Mouse (Mus musculus) limb, embryonic 15.5 days (tissue): ENCODE measurements around the gene Met. TPM values are rescaled to one million over a fixed set of nuclear protein-coding genes. Genes with fewer than 3 reads are reported as not detected.

ENCODE experiments used
- ATAC-seq: fragments of 200-750 bp; cut with Nextera tagmentation; 2 replicates; pipeline ENCODE4 v1.8.0; 2017; ENCODE audit warnings: low read depth, moderate TSS enrichment; ENCODE audit not compliant: insufficient number of reproducible peaks, low FRiP score, low TSS enrichment
- H3K27ac ChIP-seq: fragments of 300-500 bp; sonication (generic); 2 replicates; pipeline ENCODE4 v1.5.1; 2015; ENCODE audit warnings: moderate library complexity, mild to moderate bottlenecking, inconsistent platforms
- H3K27me3 ChIP-seq: fragments of 300-500 bp; sonication (generic); 2 replicates; pipeline ENCODE4 v1.6.1; 2015; ENCODE audit warnings: inconsistent platforms
- H3K36me3 ChIP-seq: fragments of 300-500 bp; sonication (generic); 2 replicates; pipeline ENCODE4 v1.6.1; 2015; ENCODE audit warnings: inconsistent platforms
- H3K4me1 ChIP-seq: fragments of 300-500 bp; sonication (generic); 2 replicates; pipeline ENCODE4 v1.6.1; 2015; ENCODE audit warnings: inconsistent platforms
- H3K4me2 ChIP-seq: fragments of 300-500 bp; sonication (generic); 2 replicates; pipeline ENCODE4 v1.6.1; 2015; ENCODE audit warnings: mild to moderate bottlenecking, inconsistent platforms
- H3K4me3 ChIP-seq: fragments of 300-500 bp; sonication (generic); 2 replicates; pipeline ENCODE4 v1.5.1; 2015; ENCODE audit warnings: mild to moderate bottlenecking, inconsistent platforms
- H3K9ac ChIP-seq: fragments of 300-500 bp; sonication (generic); 2 replicates; pipeline ENCODE4 v1.6.1; 2015; ENCODE audit warnings: inconsistent platforms
- H3K9me3 ChIP-seq: fragments of 300-500 bp; sonication (generic); 2 replicates; pipeline ENCODE4 v1.6.1; 2016; ENCODE audit warnings: inconsistent platforms
- WGBS: fragments of 180-500 bp; shearing (Covaris S2); methylation state at CpG from one replicate; pipeline ENCODE4 v1.1.7; 2015; 5-methylcytosine and 5-hydroxymethylcytosine counted together
- polyA plus RNA-seq: library from polyadenylated mRNA; unstranded; fragments of >200 nt; fragmentation: Nextera tagmentation; extraction: Ambion mirVana; gene quantifications from 2 replicates; pipeline ENCODE4 v1.2.1, GENCODE M21; 2015

Met gene
- polyA plus RNA-seq, 1 experiment from 2014 or later, result 3.8 TPM

DNA sequence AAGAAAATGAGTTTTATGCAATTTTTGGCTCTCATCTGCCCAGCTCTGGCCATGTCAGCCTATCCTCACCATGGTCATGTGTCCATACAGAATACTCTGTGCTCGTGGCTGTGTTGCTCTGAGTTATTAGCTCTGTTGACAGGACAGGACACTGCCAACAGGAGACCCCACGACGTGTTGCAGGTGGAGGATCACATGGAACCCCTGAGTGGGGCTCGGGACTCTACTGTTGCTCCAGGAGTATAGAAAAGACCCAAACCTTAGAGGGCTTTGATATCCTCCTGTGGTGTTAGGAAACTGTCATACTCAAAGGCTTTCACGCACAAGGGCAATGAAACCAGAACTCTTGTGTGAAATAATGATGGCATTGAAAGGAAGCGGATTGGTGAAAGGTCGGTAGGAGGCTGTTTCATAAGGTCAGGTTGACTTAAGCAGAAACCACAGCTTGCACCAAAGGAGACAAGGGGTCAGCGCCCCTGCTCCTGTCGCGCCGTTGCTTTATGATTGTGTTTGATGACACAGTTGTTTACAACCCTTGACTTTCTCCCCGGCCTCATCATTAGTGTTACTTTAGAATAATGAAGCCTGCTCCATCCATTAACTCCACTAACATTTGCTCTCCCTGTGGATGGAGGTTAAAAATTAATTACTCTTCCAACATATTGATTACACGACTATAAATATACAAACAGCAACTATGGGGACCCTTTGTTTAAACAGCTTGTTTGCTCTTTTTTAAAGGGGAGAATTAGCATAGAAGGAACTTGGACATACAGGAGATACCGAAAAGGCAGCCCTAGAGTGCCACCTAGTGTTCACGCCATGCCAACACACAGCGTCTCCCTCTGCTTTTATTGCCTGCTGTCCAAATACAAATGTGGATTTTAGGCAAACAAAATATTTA lies 125.7 kb downstream of the Met start:
- Histone ChIP-seq H3K36me3 (no peaks in the 10 kb centered on the region), H3K4me1 (no peaks in the 10 kb centered on the region), H3K4me2 (0 out of 2 replicates have a peak overlapping the region, but pooled peaks have one; percentile 12), H3K9me3 (peaks cover 6% of the 10 kb centered on the region; the same call in 1 of the 2 replicates), H3K27ac (no peak overlapping the region), H3K9ac (no peak overlapping the region), H3K27me3 (no peaks in the 10 kb centered on the region), H3K4me3 (0 out of 2 replicates have a peak overlapping the region, but pooled peaks have one; percentile 3)
- 14% methylated on average over 16 of the region's 16 CpGs for WGBS
- no peak for ATAC-seq

GRCm38 (mm10) chr6:17589953-17590627 lies 126.5 kb downstream of the Met start:
- H3K36me3 ChIP-seq, result no peaks in the 10 kb centered on the region
- no peak overlapping the region for H3K4me3 ChIP-seq
- H3K27ac ChIP-seq, result no peak overlapping the region
- no peak overlapping the region for H3K9ac ChIP-seq
- ATAC-seq, result no peak
- peaks cover 6% of the 10 kb centered on the region; the same call in 1 of the 2 replicates for H3K9me3 ChIP-seq
- H3K4me2 ChIP-seq, result no peak overlapping the region
- no peaks in the 10 kb centered on the region for H3K4me1 ChIP-seq
- WGBS, result 26% methylated on average over 8 of the region's 8 CpGs
- no peaks in the 10 kb centered on the region for H3K27me3 ChIP-seq

GRCm38 (mm10) chr6:17593971-17594370 lies 130.4 kb downstream of the Met start:
- 85% methylated on average over 2 of the region's 2 CpGs for WGBS
- Histone ChIP-seq H3K27me3 (no peaks in the 10 kb centered on the region), H3K4me3 (no peak overlapping the region), H3K4me2 (no peak overlapping the region), H3K4me1 (no peaks in the 10 kb centered on the region), H3K9me3 (peaks cover 6% of the 10 kb centered on the region; the same call in 1 of the 2 replicates), H3K27ac (no peak overlapping the region), H3K9ac (no peak overlapping the region), H3K36me3 (no peaks in the 10 kb centered on the region)
- no peak for ATAC-seq

GRCm38 (mm10) chr6:17595712-17596462 lies 132.3 kb downstream of the Met start:
- no peak overlapping the region for H3K4me2 ChIP-seq

GRCm38 (mm10) chr6:17599373-17599772 lies 135.8 kb downstream of the Met start:
- H3K9ac ChIP-seq, result no peak overlapping the region
- WGBS, result 89% methylated on average over 5 of the region's 5 CpGs
- no peaks in the 10 kb centered on the region for H3K36me3 ChIP-seq
- H3K27me3 ChIP-seq, result no peaks in the 10 kb centered on the region
- H3K4me2 ChIP-seq, result no peak overlapping the region
- no peak overlapping the region for H3K27ac ChIP-seq
- no peak for ATAC-seq
- H3K9me3 ChIP-seq, result no peaks in the 10 kb centered on the region
- H3K4me1 ChIP-seq, result no peaks in the 10 kb centered on the region
- no peak overlapping the region for H3K4me3 ChIP-seq

More at GRCm38 (mm10) chr6:17595712-17596462, 132.3 kb downstream of the Met start:
- Histone ChIP-seq H3K9me3 (peaks cover 6% of the 10 kb centered on the region; the same call in 1 of the 2 replicates), H3K36me3 (no peaks in the 10 kb centered on the region), H3K4me1 (no peaks in the 10 kb centered on the region), H3K27me3 (no peaks in the 10 kb centered on the region), H3K27ac (no peak overlapping the region), H3K9ac (no peak overlapping the region), H3K4me3 (no peak overlapping the region)
- no peak for ATAC-seq
- 59% methylated on average over 11 of the region's 11 CpGs for WGBS

DNA sequence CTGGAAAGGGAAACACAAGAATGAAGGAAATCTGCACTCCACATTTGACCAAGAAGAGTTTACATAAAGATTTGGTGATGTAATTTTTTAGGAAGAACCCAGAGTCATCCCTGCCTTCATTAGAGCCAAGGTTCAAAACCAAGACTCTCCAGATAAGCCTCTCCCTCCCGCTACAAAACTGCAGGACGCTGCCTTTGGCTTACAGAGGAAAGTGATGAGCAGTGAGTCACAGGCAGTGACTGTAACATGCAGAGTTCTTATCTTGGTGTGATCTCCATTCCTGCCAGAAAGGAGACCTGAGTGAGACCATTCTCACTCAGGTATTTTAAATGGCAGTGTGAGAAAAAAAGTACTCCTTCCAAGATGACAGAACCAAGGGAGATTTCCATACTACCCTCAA lies 137.9 kb downstream of the Met start:
- Histone ChIP-seq H3K27ac (no peak overlapping the region), H3K27me3 (no peaks in the 10 kb centered on the region), H3K4me2 (no peak overlapping the region), H3K36me3 (no peaks in the 10 kb centered on the region), H3K4me3 (no peak overlapping the region), H3K9ac (no peak overlapping the region), H3K9me3 (no peaks in the 10 kb centered on the region), H3K4me1 (no peaks in the 10 kb centered on the region)
- WGBS, result 44% methylated on average over 2 of the region's 2 CpGs
- no peak for ATAC-seq

DNA sequence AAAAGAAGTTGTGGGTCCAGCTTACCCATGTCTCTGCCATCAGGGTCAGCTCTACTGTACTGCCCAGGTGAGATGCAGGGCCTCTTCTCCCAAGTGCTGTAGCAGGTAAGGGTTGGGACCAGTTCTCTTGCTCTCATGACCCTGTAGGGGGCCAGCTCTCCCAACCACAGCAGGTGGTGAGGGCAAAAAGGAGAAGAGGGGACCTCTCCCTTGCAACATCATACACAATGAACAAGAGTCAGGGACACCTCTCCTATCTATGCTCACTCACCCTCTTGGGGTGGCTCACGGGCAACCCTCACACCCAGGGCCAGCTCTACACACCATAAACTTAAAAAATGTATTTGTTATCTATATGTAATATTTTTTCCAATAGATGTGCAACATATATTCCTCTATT lies 143.3 kb downstream of the Met start:
- Histone ChIP-seq H3K9ac (no peak overlapping the region), H3K27ac (no peak overlapping the region), H3K36me3 (no peaks in the 10 kb centered on the region), H3K4me1 (no peaks in the 10 kb centered on the region), H3K4me3 (no peak overlapping the region), H3K9me3 (no peaks in the 10 kb centered on the region), H3K27me3 (no peaks in the 10 kb centered on the region), H3K4me2 (no peak overlapping the region)
- no peak for ATAC-seq
- WGBS, result 86% methylated on average over 1 of the region's 1 CpGs

DNA sequence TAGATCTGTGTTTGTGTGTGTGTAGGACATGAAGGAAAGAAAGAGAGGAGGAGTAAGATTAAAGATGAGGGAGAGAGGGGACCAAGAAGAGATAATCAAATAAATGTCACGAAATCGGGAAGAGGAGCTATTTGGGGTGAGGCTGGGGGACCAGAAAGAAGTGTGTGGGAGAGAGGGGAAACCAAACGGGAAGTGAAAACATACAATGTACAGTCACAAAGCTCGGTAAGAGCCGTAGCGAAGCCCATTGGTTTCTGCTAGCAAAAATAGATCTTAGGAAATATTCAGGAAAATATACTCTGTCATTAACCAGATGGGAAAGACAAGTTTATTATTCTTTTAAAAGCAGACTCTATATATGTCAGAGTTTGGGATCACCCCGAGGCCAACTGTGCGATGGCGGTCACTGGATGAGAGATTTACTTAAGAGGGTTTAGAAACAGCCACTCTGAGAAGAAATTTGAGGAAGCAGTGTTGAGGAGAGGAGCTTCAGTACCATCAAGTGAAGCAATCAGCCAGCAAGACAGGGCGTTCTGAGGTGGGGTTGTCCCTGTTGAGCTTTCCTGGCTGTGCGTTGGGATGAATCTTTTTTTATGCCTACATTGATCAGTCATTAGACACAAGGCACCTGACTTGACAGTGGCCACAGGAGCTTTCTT lies 147.9 kb downstream of the Met start:
- Histone ChIP-seq H3K9me3 (no peaks in the 10 kb centered on the region), H3K27ac (no peak overlapping the region), H3K36me3 (no peaks in the 10 kb centered on the region), H3K4me1 (no peaks in the 10 kb centered on the region), H3K27me3 (no peaks in the 10 kb centered on the region), H3K9ac (no peak overlapping the region), H3K4me3 (no peak overlapping the region), H3K4me2 (no peak overlapping the region)
- 83% methylated on average over 11 of the region's 11 CpGs for WGBS
- ATAC-seq, result no peak

DNA sequence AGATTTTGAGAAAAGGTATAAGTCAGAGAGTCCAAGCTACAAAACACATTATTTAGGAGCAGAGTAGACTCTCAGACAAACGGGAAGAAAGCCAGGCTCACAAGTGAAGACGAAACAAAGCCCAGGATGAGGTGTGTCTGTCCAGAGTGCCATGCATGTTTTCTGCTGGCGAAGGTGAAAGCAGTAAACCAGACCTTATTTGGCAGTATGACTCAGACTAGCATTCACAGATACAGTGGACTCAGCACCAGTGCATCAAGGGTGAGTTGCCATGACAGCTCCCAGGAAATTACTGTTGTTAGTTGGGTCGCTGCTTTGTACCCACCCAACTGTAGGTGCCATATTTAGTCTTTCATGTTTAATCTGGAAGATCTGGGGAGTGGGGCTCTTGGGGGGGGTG lies 149.1 kb downstream of the Met start:
- WGBS, result 67% methylated on average over 4 of the region's 4 CpGs
- Histone ChIP-seq H3K9me3 (no peaks in the 10 kb centered on the region), H3K9ac (no peak overlapping the region), H3K4me3 (no peak overlapping the region), H3K27ac (no peak overlapping the region), H3K4me1 (no peaks in the 10 kb centered on the region), H3K27me3 (no peaks in the 10 kb centered on the region), H3K36me3 (no peaks in the 10 kb centered on the region), H3K4me2 (no peak overlapping the region)
- no peak for ATAC-seq

DNA sequence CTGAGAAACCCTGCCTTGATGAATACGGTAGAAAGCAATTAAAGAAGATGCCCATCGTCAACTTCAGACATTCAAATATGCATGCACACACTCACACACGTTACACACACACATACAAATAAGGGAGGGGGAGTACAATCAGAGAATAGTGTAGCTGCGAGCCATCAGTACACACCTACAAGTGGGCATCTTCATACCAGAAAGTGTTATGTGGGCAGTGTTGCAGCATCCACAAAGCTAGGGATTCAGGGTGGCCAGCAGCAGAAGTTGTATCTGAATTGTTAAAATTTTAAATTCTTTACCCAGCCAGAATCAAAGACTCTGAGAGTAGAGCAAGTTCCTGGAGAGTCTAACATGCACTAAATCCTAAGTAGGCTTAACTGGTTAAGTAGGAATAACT lies 157.2 kb downstream of the Met start:
- WGBS, result 90% methylated on average over 4 of the region's 4 CpGs
- Histone ChIP-seq H3K27me3 (no peaks in the 10 kb centered on the region), H3K9me3 (no peaks in the 10 kb centered on the region), H3K9ac (no peak overlapping the region), H3K4me1 (no peaks in the 10 kb centered on the region), H3K4me2 (no peak overlapping the region), H3K27ac (no peak overlapping the region), H3K4me3 (no peak overlapping the region), H3K36me3 (no peaks in the 10 kb centered on the region)
- no peak for ATAC-seq

- Histone ChIP-seq H3K36me3 (no peaks in the 10 kb centered on the region), H3K4me2 (no peak overlapping the region), H3K4me3 (no peak overlapping the region), H3K27me3 (no peaks in the 10 kb centered on the region), H3K27ac (no peak overlapping the region), H3K4me1 (no peaks in the 10 kb centered on the region), H3K9ac (no peak overlapping the region), H3K9me3 (no peaks in the 10 kb centered on the region)
- 36% methylated on average over 3 of the region's 3 CpGs for WGBS
- no peak for ATAC-seq
Measured at GRCm38 (mm10) chr6:17621436-17621835, 157.8 kb downstream of the Met start.
